Mouse (Mus musculus) forebrain, embryonic 16.5 days (tissue): ENCODE measurements around the gene Cuedc2. TPM values are rescaled to one million over a fixed set of nuclear protein-coding genes. Genes with fewer than 3 reads are reported as not detected.

ENCODE experiments used
- ATAC-seq: fragments of 200-750 bp; cut with Nextera tagmentation; 2 replicates; pipeline ENCODE4 v1.8.0; 2017; ENCODE audit warnings: mild to moderate bottlenecking, moderate library complexity
- H3K27ac ChIP-seq: fragments of 300-500 bp; sonication (generic); 2 replicates; pipeline ENCODE4 v1.5.1; 2014; ENCODE audit warnings: low read length, control low read depth
- H3K27me3 ChIP-seq: fragments of 300-500 bp; sonication (generic); replicated peaks from 2 replicates; pipeline ENCODE4 v1.6.1; 2014; ENCODE audit warnings: low read length; ENCODE audit not compliant: control insufficient read depth, insufficient read depth
- H3K36me3 ChIP-seq: fragments of 300-500 bp; sonication (generic); 2 replicates; pipeline ENCODE4 v1.6.1; 2014; ENCODE audit not compliant: control insufficient read depth, insufficient read depth
- H3K4me1 ChIP-seq: fragments of 300-500 bp; sonication (generic); replicated peaks from 2 replicates; pipeline ENCODE4 v1.6.1; 2014; ENCODE audit warnings: low read length; ENCODE audit not compliant: control insufficient read depth, insufficient read depth
- H3K4me2 ChIP-seq: fragments of 300-500 bp; sonication (generic); 2 replicates; pipeline ENCODE4 v1.6.1; 2014; ENCODE audit warnings: mild to moderate bottlenecking, low read length, control low read depth
- H3K4me3 ChIP-seq: fragments of 300-500 bp; sonication (generic); replicated peaks from 2 replicates; pipeline ENCODE4 v1.5.1; 2014; ENCODE audit warnings: mild to moderate bottlenecking, low read length, control low read depth
- H3K9ac ChIP-seq: fragments of 300-500 bp; sonication (generic); replicated peaks from 2 replicates; pipeline ENCODE4 v1.6.1; 2014; ENCODE audit warnings: low read depth, low read length, control low read depth
- H3K9me3 ChIP-seq: fragments of 300-500 bp; sonication (generic); 2 replicates; pipeline ENCODE4 v1.6.1; 2016; ENCODE audit warnings: low read length; ENCODE audit not compliant: control insufficient read depth
- WGBS: fragments of 180-500 bp; shearing (Covaris S2); extraction: QIAGEN DNeasy Blood & Tissue Kit; methylation state at CpG from one replicate; pipeline ENCODE4 v1.1.7; 2014; 5-methylcytosine and 5-hydroxymethylcytosine counted together
- microRNA counts: library from miRNA; unstranded; fragments of <30 nt; microRNA quantifications from one replicate; lab custom pipeline; 2016
- microRNA-seq: library from miRNA; unstranded; fragments of <30 nt; microRNA quantifications from one replicate; pipeline ENCODE4, GENCODE M21; 2017
- polyA plus RNA-seq: library from polyadenylated mRNA; unstranded; fragments of >200 nt; fragmentation: Nextera tagmentation; extraction: Ambion mirVana; gene quantifications from 2 replicates; pipeline ENCODE4 v1.2.1, GENCODE M21; 2015

Gene Cuedc2
- polyA plus RNA-seq, 1 experiment from 2014 or later, result 392 TPM

DNA sequence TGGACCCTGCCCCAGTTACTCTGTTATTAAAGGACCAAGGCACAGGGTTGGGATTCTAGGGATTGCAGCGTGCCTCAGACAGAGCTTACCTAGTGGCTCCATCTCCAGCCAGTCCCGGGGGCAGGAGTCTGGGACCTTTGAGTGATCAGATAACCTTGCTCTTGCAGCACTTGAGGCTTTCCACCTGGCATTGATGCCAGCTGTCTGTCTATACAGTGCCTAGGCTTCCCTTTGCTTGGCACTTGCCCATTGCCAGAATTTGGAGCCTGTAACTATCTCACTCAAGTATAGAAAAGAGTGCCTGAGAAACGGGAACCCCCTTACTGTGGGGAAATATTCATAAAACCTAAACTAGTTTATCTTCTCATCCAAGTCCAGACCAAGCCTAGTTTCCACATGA lies 51.6 kb downstream of the Cuedc2 start:
- H3K36me3 ChIP-seq, result peaks cover 30% of the 10 kb centered on the region

DNA sequence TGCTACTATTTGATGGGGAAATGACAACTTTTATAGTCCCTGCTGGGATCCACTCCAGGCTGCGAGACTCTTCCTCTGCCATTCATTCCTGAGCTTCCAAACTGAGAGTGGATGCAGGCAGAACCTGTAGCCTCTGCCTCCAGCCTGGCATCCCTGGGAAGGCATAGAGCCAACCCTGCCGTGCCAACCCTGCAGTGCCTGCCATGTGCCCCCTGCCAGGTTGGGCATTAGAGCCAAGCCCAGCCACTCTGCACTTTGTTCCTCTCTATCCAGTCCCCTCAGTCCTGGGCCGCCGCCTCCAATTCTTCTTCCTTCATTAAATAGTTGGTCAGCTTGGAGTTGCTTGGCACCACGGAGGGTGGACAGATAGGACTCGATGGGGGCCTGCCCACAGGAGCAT lies 52.5 kb downstream of the Cuedc2 start:
- H3K9ac ChIP-seq, result no peak overlapping the region
- no peaks in the 10 kb centered on the region for H3K27me3 ChIP-seq
- H3K4me1 ChIP-seq, result no peaks in the 10 kb centered on the region
- no peak overlapping the region for H3K27ac ChIP-seq
- H3K36me3 ChIP-seq, result peaks cover 30% of the 10 kb centered on the region
- ATAC-seq, result no peak
- H3K4me2 ChIP-seq, result no peak overlapping the region
- no peaks in the 10 kb centered on the region for H3K9me3 ChIP-seq
- WGBS, result 81% methylated on average over 6 of the region's 6 CpGs
- no peak overlapping the region for H3K4me3 ChIP-seq

More for the DNA sequence above, 51.6 kb downstream of the Cuedc2 start:
- 92% methylated on average over 3 of the region's 3 CpGs for WGBS
- Histone ChIP-seq H3K27me3 (no peaks in the 10 kb centered on the region; the same call in 1 of the 2 replicates), H3K4me3 (no peak overlapping the region), H3K9ac (no peak overlapping the region), H3K4me1 (no peaks in the 10 kb centered on the region), H3K4me2 (no peak overlapping the region), H3K9me3 (no peaks in the 10 kb centered on the region), H3K27ac (no peak overlapping the region)
- ATAC-seq, result no peak

DNA sequence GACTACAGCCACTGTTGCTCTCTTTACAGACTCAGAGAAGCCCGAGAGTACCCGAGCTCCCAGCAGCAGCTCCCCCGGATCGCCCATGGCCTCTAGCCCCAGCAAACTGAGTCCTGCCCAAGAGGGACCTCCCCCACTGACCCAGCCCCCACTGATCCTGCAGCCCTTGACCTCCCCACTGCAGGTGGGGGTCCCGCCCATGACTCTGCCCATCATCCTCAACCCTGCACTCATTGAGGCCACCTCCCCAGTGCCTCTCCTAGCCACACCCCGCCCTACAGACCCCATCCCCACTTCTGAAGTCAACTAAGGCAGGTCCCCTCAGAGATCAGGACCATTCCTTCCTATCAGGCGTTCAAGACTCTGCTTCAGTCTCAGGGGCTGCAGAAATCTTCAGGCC lies 52.9 kb downstream of the Cuedc2 start:
- 81% methylated on average over 7 of the region's 7 CpGs for WGBS
- Histone ChIP-seq H3K36me3 (peaks cover 32% of the 10 kb centered on the region), H3K4me2 (no peak overlapping the region), H3K4me3 (no peak overlapping the region), H3K4me1 (no peaks in the 10 kb centered on the region), H3K9me3 (no peaks in the 10 kb centered on the region), H3K9ac (no peak overlapping the region), H3K27ac (no peak overlapping the region), H3K27me3 (no peaks in the 10 kb centered on the region)
- no peak for ATAC-seq

DNA sequence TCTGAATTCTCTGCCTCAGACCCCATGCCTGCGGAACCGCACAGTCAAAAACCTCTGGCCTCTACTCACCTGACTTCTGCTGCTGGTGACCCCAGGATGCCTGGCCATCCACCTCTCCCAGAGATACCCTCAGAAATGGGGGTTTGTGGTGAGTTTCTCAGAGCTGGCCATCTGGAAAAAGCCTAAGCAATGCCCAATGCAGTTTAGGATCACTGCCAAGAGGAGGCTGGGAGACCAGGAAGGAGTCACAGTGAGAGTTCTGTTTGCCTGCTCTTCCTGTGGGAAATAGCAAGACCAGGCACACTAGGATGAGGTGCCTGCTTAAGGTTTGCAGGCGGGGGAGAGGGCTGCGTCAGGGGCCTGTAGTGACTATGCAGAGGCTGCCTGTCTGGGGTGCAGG lies 53.8 kb downstream of the Cuedc2 start:
- Histone ChIP-seq H3K4me3 (no peak overlapping the region), H3K4me1 (no peaks in the 10 kb centered on the region), H3K4me2 (no peak overlapping the region), H3K27ac (no peak overlapping the region), H3K27me3 (no peaks in the 10 kb centered on the region), H3K36me3 (peaks cover 35% of the 10 kb centered on the region), H3K9me3 (no peaks in the 10 kb centered on the region), H3K9ac (no peak overlapping the region)
- WGBS, result 93% methylated on average over 4 of the region's 4 CpGs
- ATAC-seq, result no peak

DNA sequence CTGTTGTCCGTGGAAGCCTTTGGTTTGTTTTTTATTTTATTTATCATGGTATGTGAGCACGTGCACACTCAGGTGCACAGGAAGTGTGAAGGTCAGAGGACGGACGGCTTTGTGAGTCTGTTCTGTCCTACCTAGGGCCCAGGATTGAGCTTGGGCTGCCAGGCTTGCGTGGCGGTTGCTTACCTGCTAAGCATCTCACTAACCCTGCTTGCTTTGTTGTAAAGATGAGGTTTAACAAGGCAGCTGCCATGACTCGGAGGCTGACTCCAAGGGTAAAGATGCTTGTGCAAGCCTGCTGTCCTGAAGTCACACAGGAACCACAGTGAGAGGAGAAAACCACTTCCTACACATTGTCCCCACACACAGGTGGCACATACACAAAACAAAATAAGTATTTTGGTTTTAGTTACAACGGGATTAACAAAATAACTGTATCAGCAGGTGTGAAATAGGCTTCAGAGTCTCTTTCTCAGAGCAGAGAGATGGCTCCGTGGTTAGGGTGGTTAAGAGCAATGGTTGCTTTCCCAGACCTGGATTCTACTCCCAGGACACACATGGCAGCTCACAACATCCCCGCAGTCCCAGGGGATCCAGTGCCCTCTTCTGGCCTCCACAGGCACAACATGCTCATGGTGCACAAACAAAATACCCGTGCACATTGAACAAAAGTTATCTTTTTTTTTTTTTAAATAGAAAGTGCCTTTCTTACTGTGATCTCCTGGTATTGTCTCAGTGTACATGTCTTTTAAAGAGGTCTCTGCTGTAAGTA lies 56.2 kb downstream of the Cuedc2 start:
- ATAC-seq, result no peak
- H3K4me3 ChIP-seq, result no peak overlapping the region
- H3K9ac ChIP-seq, result no peak overlapping the region
- WGBS, result 94% methylated on average over 11 of the region's 11 CpGs
- H3K36me3 ChIP-seq, result peaks cover 38% of the 10 kb centered on the region
- no peak overlapping the region for H3K27ac ChIP-seq
- H3K4me2 ChIP-seq, result no peak overlapping the region
- no peaks in the 10 kb centered on the region for H3K9me3 ChIP-seq
- H3K4me1 ChIP-seq, result no peaks in the 10 kb centered on the region
- H3K27me3 ChIP-seq, result no peaks in the 10 kb centered on the region

MicroRNA genes within 50 kb of the gene (microRNA counts, 519-probe panel; counts per million panel counts)
- 2,284 counts per million, percentile 51 among the panel's probes with 10 or more counts for microRNA mmu-miR-146b (lab: Ali Mortazavi, UCI)

Small RNAs within 50 kb of the gene (microRNA-seq; reads per million reads assigned to microRNA genes)
- gene Mir146b, result 1.0 reads per million

Other genes with a start within 250 kb of the Cuedc2 start
- not detected in 2 replicates for gene Elovl3, start 206.8 kb downstream of the Cuedc2 start, polyA plus RNA-seq
- 0.24 TPM in 1 of 2 replicates, not detected in the other for gene Pitx3, start 190.4 kb downstream of the Cuedc2 start, polyA plus RNA-seq
- gene Gbf1, start 186.2 kb downstream of the Cuedc2 start, polyA plus RNA-seq, result 64.2 and 65.1 TPM in 2 replicates
- 1.8 and 1.9 TPM in 2 replicates for gene Nfkb2, start 34.4 kb downstream of the Cuedc2 start, polyA plus RNA-seq
- gene Psd, start 11.5 kb downstream of the Cuedc2 start, polyA plus RNA-seq, result 74.1 and 89.8 TPM in 2 replicates
- gene Fbxl15, start 10.5 kb downstream of the Cuedc2 start, polyA plus RNA-seq, result 40.1 and 44.2 TPM in 2 replicates
- 12.2 and 12.3 TPM in 2 replicates for gene Mfsd13a, start 2.4 kb upstream of the Cuedc2 start, polyA plus RNA-seq
- 2.1 and 3.0 TPM in 2 replicates for gene 2310034G01Rik, start 11.6 kb upstream of the Cuedc2 start, polyA plus RNA-seq
- gene Actr1a, start 57.0 kb upstream of the Cuedc2 start, polyA plus RNA-seq, result 400 and 401 TPM in 2 replicates
- 26.4 and 32.3 TPM in 2 replicates for gene Sufu, start 58.2 kb upstream of the Cuedc2 start, polyA plus RNA-seq
- 24.5 and 27.7 TPM in 2 replicates for gene Trim8, start 163.0 kb upstream of the Cuedc2 start, polyA plus RNA-seq
- gene Arl3, start 234.5 kb upstream of the Cuedc2 start, polyA plus RNA-seq, result 226 and 246 TPM in 2 replicates
- gene Sfxn2, start 234.7 kb upstream of the Cuedc2 start, polyA plus RNA-seq, result 14.3 and 14.8 TPM in 2 replicates